Mouse (Mus musculus) spleen, adult 2 months (tissue): ENCODE results near the gene Zfp345.

ENCODE experiments used
- CTCF ChIP-seq: fragments of 200-500 bp; IDR thresholded peaks from 2 replicates; pipeline ENCODE4 v1.5.1; 2011; ENCODE audit warnings: mild to moderate bottlenecking, inconsistent platforms; ENCODE audit not compliant: insufficient read depth, insufficient read length, insufficient replicate concordance; ENCODE audit errors: extremely low read depth
- POLR2A ChIP-seq: fragments of 200-500 bp; IDR thresholded peaks from 2 replicates; pipeline ENCODE4 v1.6.1; 2011; ENCODE audit warnings: low read depth, low read length, inconsistent platforms

DNA sequence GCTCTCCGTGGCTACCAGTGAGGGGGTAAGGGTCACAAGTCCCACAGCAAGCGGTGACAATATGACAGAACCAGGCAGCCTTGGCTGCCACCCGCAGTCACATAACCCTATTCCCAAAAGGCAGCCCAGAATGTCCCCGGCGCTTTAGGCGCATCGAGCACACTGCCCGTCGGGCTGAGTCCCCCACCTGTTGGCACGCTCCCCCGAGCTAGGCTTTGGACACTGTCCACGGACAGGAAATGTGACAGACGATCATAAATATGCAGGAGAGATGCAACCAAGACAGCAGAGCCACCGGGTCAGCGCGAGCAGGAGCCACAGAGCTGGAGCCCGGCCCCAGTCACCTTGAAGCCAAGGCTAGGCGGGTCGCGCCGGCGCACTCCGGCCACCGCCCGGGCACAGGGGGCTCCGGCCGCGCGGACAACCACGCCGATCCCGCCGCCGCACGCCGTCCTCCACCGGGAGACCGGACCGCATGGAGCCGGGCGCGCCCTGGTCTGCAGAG lies 40.9 kb upstream of the Zfp345 start:
- no peak for TF ChIP-seq POLR2A
- no peak for TF ChIP-seq CTCF
